Mouse (Mus musculus) right cerebral cortex, adult 18-20 months (tissue): ENCODE measurements around the gene Tspyl3.

Source experiments
- DNase-seq: peaks from one replicate; pipeline ENCODE4 v3.0.0; 2022; ENCODE audit warnings: mixed read lengths

Tspyl3 gene

DNA sequence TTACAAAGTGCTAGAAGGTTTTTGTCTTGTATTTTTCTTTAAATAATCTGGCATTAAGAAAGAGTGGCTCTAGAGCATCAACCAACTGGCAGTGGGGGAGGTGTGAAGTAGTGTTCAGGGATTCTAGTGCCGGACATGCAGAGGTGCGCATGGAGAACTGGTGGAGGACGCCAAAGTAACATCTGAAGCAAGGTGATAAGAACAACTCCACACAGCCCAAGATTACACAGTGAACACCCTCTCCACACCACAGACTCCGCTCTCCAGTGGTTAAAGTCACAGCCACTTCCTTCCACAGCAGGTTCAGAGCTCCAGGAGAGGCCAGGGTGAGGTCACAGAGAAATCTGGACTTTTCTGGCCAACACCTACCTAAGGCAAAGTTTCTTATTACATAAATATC lies 2.7 kb upstream of the Tspyl3 start:
- no peak for DNase-seq

DNA sequence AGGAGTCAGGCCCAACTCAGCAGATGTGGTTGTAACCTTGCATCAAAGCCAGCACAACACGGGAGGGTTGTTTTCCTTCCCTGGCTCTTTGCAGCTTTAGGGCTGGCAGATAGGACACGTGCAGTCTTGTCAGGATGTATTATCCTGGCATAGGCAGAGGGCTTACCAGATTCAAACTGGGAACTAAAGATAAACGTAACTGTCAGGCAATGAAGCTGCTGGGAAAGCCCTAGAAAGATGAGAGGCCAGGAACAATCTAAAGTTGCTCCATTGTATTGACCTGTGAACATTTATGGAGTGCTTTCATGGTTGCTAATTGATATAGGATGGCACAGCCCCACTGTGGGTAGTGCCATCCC lies 333 bp upstream of the Tspyl3 start:
- DNase-seq, result no peak

DNA sequence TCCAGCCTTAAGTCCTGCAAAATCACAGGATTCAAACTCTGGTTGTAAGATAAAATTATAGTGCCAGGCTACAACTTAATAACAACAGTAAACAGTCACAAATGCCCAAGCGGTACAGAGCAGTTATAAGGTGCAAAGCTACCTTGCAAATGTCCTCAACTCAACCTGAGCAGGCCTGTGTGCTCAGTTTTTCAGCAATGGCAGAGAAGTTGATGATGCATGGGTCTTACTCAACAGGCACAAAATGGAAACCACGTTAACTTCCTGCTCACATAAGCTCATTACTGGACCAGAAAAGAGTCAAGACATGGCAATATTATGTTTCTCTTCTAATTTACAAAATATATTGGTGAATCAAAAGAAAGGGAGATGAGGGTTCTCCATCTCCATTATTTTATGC lies 2.7 kb downstream of the Tspyl3 start:
- DNase-seq, result no peak

DNA sequence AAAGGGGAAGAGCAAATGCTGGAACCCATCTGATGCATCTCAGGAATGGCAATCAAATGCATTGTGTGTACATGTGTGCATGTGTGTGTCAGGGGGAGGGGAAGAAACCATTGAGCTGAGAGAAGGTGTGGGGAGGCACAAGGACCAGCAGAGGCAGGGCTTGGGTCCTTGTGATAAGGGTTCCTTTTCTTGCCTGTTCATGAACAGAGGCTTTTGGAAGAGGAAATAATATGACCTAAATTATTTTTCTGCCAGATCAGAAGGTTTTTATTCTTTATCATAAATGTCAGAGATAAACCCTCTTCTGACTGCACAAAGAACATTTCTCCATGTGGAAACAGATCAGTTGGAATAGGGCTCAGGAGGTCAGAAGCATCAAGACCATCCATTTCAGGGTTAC lies 3.1 kb downstream of the Tspyl3 start:
- no peak for DNase-seq

DNA sequence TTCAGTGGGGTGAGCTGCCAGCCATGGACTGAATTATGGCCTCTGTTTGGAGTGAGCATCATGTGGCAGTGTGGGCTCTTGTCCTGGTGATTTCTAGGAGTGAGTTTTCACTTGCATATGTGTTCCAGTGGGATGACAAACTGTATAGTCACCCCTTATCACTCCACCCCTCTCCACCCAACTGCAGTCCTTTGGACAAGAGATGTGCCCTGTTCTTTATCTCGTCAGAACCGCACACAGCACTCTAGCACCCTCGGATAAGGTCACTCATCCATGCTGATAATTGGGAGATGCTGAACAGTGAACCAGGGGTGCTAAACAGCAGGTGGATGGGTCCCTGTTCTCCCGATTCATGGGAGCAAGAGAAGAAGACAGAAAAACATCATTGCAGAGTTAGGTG lies 3.6 kb downstream of the Tspyl3 start:
- no peak for DNase-seq

- DNase-seq, result no peak
These were observed 6.7 kb downstream of the Tspyl3 start for GRCm38 (mm10) chr2:153218516-153218915.

GRCm38 (mm10) chr2:153217826-153218340 lies 7.4 kb downstream of the Tspyl3 start:
- no peak for DNase-seq

DNA sequence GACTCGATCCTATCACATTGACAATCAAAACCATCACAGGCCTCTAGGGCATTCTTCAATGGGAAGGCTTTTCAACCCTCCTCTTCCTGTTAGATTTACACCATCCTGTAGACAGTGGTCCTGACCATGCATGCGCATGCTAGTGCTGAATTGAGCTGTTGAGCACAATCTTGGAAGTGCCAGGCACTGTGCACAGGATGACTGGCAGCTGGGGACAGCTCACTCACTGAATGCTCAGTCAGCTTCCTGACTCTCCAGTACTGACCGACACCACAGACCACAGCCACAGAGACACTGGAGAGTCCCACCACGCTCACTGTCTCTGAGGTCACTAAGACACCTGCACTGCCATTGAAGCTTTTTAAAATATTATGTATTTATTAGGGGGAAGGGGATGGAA lies 9.8 kb downstream of the Tspyl3 start:
- no peak for DNase-seq

DNA sequence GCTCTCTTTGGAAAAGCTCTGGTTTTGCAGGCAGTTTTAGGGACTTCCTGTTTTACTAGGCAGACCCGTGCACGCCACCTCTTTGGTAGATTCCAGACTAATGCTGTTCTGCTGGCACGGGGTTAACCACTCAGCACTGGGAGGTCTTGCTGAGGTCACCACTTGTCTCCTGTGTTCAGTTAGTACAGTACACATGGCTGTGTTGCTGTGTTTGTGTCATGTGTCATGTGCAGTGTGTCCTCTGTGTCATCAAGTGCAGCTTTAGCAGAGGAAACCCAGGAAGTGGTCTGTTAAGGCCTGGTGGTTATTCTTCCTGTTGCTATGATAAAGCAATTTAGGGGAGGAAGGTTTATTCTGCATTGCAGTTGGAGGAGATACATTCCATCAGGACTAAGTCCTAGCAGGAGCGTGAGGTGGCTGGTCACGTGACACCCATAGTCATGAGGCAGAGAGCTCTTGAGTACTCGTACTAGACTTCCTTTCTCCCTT lies 10.4 kb downstream of the Tspyl3 start:
- no peak for DNase-seq

DNA sequence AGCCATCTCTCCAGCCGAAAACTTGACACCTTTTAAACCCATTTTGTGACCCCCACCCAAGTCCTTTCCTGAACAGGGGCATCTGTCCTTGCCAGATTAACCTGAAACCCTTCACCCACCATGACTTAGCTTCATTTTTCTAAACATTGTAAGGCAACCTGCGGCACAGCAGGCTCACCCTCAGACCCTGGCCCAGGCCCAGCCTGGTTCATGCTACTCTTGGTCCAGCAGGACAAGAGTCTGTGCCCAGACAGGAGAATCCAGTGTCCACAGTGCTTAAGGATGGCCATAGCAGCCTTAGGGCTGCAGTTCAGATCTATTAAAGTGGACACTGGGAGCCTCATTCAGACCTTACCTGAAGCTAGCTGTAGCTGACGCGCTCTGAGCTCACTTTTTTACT lies 11.9 kb downstream of the Tspyl3 start:
- DNase-seq, result no peak

GRCm38 (mm10) chr2:153211451-153211850 lies 13.8 kb downstream of the Tspyl3 start:
- no peak for DNase-seq

DNA sequence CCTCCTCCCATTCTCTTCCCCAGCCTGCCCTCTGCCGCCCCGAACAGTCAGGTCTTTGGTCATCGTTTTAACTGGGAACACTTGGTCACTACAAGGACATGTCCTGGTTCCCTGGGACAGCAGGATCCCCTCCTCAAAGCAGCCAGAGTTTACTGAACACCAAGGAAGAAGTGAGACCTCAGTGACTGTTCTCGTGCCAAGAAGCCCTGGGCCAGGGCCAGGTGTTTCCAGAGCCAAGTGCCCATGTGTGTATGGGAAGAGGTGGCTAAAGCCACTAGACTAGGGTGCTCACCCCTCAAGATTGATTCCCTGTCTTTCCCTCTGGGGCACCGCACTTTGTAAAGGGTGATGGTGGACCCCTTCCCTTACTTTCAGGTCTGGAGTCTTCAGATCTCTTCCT lies 16.0 kb downstream of the Tspyl3 start:
- DNase-seq, result no peak

DNA sequence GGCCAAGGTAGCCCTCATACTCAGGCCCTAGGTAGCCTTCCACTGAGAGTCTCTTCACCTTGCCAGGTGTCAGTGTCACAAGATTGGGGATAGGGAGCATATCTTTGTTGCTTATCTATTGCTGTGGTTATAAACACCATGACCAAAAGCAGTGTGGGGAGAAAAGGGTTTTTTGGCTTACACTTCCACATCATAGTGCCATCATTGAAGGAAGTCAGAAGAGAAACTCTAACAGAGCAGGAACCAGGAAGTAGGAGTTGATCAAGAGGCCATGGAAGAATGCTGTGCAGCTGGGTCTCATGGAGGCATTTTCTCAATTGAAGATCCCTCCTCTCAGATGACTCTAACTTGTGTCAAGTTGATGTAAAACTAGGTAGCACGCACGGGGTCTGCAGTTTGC lies 17.1 kb downstream of the Tspyl3 start:
- DNase-seq, result no peak

DNA sequence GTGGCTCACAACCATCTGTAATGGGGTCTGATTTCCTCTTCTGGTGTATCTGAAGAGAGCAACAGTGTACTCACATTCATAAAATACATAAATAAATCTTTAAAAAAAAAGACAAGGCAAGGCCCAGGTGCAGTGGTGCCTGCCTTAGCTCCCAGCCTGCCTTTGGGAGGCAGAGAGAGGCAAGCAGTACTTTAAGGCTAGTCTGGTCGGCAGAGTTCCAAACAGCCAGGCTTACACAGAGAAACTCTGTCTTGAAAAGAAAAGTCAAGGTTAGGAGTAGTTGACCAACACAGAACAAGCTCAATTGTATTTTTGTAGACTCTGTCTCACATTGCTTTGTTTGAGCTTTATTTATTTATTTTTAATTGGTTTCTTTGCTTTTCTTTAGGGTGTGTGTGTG lies 22.5 kb downstream of the Tspyl3 start:
- no peak for DNase-seq

DNA sequence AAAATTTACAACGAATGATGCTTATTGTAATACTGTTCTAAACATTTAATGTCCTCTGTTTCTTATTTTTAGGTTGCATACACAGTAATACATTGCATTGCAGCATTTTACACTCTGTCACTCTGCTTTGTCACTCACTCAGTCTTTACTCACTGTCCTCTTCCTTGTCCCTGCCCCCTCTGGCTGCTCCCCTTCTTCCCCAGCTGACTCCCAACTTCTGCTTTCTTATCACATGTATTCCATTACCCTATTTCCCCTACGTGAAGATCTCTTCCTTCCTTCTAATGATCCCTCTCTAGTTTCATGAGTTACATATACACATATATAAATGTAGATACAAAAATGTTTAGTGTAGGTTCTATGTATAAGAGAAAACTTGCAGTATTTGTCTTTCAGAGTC lies 26.1 kb downstream of the Tspyl3 start:
- DNase-seq, result no peak

DNA sequence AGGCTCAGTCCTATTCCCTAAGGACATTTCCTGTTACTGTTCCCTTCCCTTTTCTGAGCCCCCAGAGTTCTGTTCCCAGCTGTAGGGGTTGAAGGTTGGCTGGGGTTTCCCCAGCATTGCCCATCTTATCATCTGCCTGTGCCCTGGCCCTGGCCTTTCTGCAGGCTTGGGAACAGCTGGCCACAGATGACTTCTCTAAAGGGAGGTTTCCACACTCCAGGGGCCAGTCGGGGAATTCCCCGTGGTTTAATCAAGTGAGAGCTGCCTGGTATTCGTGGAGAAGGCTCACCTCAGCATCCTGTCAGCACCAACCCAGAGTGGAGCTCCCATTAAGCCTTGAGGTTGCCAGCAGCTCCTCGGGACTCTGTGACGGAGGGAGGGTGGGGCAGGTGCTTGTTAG lies 26.8 kb downstream of the Tspyl3 start:
- no peak for DNase-seq

GRCm38 (mm10) chr2:153194255-153194654 lies 31.0 kb downstream of the Tspyl3 start:
- DNase-seq, result no peak

DNA sequence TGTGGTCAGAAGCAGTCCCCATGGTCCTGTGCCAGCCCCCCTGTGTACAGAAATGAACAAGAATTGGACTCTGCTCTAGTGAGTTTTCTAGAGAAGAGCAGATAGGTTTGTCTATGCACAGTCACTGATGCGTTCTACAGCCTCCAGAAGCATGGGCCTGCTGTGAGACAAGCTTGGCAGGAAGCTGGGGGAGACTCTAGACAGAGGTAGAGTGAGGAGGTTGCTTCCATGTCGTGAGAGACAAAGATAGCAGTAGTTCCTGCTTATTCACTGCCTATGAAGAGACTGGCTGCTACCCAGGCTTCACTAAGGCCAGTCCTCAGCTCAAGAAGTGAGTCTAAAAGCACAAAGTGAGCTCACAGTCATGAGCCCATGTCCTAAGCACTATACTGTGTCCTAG lies 34.0 kb downstream of the Tspyl3 start:
- no peak for DNase-seq

GRCm38 (mm10) chr2:153187848-153188247 lies 37.4 kb downstream of the Tspyl3 start:
- DNase-seq, result no peak

DNA sequence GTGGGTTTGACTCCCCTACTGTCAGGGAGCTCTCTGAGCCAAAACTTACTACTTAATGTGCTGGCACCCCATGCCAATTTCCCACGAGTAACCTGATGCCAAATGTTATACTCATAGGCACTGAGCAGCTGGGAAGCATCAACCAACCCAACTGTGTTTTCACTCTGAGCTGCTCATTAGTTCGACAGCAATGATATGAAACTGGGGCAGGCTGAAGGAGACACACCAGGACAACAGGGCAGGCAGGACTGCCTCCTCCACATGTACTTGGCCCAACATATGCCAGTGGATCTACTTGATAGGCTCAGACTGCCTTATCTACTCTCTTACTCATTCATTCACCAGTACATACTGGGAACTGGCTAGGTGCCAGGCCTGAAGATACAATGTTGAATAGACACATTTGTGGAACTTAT lies 39.1 kb downstream of the Tspyl3 start:
- peak; percentile 29 for DNase-seq

DNA sequence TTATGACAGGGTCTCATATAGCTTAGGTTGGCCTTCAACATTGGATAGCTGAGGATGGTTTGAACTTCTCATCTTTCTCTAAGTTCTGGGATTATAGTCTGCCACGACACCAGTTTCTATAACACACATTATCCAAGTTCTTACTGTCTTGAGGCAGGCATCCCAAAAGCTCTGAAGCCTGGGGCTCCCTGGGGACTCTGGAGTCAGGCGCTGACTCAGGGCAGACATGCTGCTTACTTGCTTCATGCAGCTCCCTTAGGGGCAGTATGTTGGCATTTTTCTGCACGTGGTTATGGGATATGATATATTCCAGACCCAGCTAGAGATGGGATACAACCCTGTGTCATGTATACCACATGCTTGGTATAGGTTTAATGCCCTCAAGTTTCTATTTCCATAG lies 45.3 kb downstream of the Tspyl3 start:
- no peak for DNase-seq

DNA sequence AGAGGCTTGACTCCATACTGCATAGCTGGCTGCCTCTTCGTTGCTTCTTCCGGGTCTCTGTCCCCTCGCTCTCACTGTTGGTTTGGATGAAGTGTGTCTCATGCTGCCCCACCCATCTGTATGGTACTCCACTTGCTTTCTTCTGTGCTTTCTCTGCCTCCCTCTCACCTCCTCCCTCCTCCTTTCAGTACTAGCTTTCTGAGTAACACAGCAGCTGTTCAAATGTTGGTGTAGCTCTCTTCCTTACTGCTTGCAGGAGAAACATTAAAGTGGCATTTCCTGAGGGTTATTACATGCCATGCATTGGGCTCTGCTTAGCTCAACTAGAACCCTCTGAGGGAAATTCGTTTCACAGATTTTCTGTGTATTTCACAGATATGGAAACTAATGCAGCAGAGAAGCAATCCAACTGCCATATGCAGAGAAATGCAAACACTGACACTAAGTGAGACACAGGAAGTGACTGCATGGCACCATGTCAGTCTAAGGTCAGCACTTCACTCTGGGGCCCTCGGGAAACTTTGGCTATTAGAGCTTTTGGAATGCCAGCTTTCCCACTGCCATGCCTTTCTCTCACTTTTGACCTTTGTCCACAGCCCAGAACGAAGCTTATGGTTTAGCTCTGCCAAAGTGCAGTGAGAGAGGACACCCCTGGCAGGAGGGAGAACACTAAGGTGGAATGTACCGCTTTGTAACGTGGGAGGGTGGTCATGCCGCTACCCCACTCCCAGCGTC lies 45.9 kb downstream of the Tspyl3 start:
- DNase-seq, result peak; percentile 57

DNA sequence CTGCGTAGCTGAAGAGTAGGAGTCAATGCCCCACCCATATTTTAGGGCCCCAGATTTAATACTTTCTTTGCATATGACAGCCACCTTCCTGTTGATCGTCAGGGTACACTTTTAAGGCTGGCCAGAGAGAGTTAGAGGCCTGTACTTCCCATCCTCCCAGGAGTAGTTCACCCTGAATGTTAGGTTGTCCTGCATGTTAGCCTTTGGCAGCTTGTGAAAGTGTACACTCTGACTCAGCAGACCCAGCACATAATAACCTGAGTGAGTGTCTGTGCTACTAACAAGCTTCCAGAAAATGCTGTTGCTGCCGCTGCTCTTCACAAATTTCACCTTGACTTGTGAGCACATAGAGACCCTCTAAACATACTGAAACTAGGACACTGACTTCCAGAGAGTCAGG lies 48.1 kb downstream of the Tspyl3 start:
- DNase-seq, result no peak

DNA sequence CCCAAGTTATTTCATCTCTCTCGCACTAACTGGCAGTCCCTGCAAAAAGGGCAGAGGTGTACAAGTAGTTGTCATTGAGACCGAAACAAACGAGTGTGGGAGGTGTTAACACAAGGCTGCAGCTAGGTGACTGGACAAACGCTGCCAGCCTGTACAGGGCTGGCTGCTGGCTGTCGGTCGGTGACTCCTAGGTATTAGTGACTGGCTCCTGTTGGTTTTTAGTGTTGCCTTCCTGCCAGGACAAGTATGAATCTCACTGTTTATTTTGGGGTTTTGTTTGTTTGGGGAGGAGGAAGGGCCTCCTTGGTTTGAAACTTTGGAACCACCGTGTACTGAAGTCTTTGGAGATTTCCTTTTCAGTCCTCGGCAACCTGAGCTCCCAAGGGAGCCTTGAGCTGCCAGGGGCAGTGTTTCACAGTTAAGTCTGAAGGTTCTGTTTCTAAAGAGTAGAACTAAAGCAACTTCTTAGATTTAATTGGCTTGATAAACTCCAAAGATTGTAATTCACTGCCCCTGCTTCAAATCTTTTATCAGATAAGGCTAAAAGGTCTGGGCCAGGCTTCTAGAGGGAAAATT lies 49.2 kb downstream of the Tspyl3 start:
- DNase-seq, result no peak
